Mouse (Mus musculus) heart, adult 2 months (tissue): ENCODE results near the gene Tgfb2. TPM values are rescaled to one million over a fixed set of nuclear protein-coding genes. Genes with fewer than 3 reads are reported as not detected.

Experiments used
- DNase-seq, 2 experiments: peaks; one replicate each; pipeline ENCODE4 v3.0.0; 2021
- H3K27ac ChIP-seq: fragments of 200-600 bp; 2 replicates; pipeline ENCODE4 v1.8.1; 2022
- H3K27me3 ChIP-seq: fragments of 200-500 bp; 2 replicates; pipeline ENCODE4 v1.6.1; 2012; ENCODE audit warnings: mild to moderate bottlenecking, low read length, inconsistent platforms, mixed read lengths; ENCODE audit not compliant: control insufficient read depth, insufficient read depth
- H3K36me3 ChIP-seq: fragments of 200-500 bp; 2 replicates; pipeline ENCODE4 v1.6.1; 2012; ENCODE audit warnings: low read length, inconsistent platforms; ENCODE audit not compliant: control insufficient read depth, insufficient read depth
- H3K4me1 ChIP-seq: fragments of 200-500 bp; 2 replicates; pipeline ENCODE4 v1.6.1; 2011; ENCODE audit warnings: low read length; ENCODE audit not compliant: control insufficient read depth, insufficient read depth
- H3K4me3 ChIP-seq: fragments of 200-600 bp; 2 replicates; pipeline ENCODE4 v1.8.1; 2022
- H3K79me2 ChIP-seq: fragments of 200-500 bp; replicated peaks from 2 replicates; pipeline ENCODE4 v1.6.1; 2012; ENCODE audit warnings: mild to moderate bottlenecking, inconsistent platforms, low read length, moderate library complexity, mixed read lengths; ENCODE audit not compliant: control insufficient read depth, insufficient read depth
- H3K9ac ChIP-seq: fragments of 200-500 bp; 2 replicates; pipeline ENCODE4 v1.6.1; 2012; ENCODE audit warnings: low read depth, mild to moderate bottlenecking, control low read depth, inconsistent platforms, low read length, mixed read lengths
- CTCF ChIP-seq: fragments of 200-600 bp; IDR thresholded peaks from 2 replicates; pipeline ENCODE4 v1.8.1; 2022; ENCODE audit warnings: antibody characterized with exemption, mild to moderate bottlenecking, moderate library complexity
- EP300 ChIP-seq: fragments of 200-500 bp; IDR thresholded peaks from 2 replicates; pipeline ENCODE4 v1.6.1; 2011; ENCODE audit warnings: low read depth, low read length, control low read depth; ENCODE audit not compliant: insufficient read depth
- POLR2A ChIP-seq: fragments of 200-500 bp; IDR thresholded peaks from 2 replicates; pipeline ENCODE4 v1.6.1; 2011; ENCODE audit warnings: mild to moderate bottlenecking, low read depth, low read length, control low read depth; ENCODE audit not compliant: insufficient read depth
- WGBS: fragments of 180-500 bp; shearing (Covaris S2); methylation state at CpG from one replicate; pipeline ENCODE4 v1.1.7; 2018; 5-methylcytosine and 5-hydroxymethylcytosine counted together
- intact Hi-C: fragments of 180-260 bp; cut with DNase I; formaldehyde crosslinking; loops from one replicate; pipeline ENCODE4 v1.15.1; 2025
- polyA plus RNA-seq: library from polyadenylated mRNA; depleted of rRNA; stranded (reverse); fragments of >200 nt; gene quantifications from 2 replicates; pipeline ENCODE4 v1.2.3, GENCODE M21; 2012
- total RNA-seq, 2 experiments: library from RNA; stranded (reverse); gene quantifications; 2 replicates each; pipeline ENCODE4 v1.2.3; 2021

Gene Tgfb2
- total and polyA plus RNA-seq, 3 experiments = 1.5 to 5.1 (median 4.6) TPM

GRCm38 (mm10) chr1:186618285-186618684, 87.5 kb downstream of the Tgfb2 start:
- no peak for TF ChIP-seq EP300
- TF ChIP-seq POLR2A = no peak
- TF ChIP-seq CTCF = no peak
- WGBS = 72% methylated on average over 6 of the region's 6 CpGs
- Histone ChIP-seq H3K27ac (no peak overlapping the region; the same call in 1 of the 2 replicates), H3K36me3 (no peaks in the 10 kb centered on the region), H3K4me1 (peaks cover 2% of the 10 kb centered on the region), H3K79me2 (no peaks in the 10 kb centered on the region), H3K4me3 (no peak overlapping the region), H3K27me3 (no peaks in the 10 kb centered on the region), H3K9ac (no peak overlapping the region)
- intact Hi-C loops = no loop called here
- DNase-seq = peak; percentile 27 to 34

GRCm38 (mm10) chr1:186611371-186611770, 94.4 kb downstream of the Tgfb2 start:
- intact Hi-C loops = loop anchor here (5.0 kb wide), 1 partner anchor 91 kb away; no protein-coding TSS in a partner anchor
- Histone ChIP-seq H3K4me3 (no peak overlapping the region), H3K27ac (no peak overlapping the region), H3K36me3 (peaks cover 11% of the 10 kb centered on the region), H3K27me3 (no peaks in the 10 kb centered on the region), H3K9ac (no peak overlapping the region), H3K79me2 (no peaks in the 10 kb centered on the region), H3K4me1 (peaks cover 10% of the 10 kb centered on the region)
- WGBS = 95% methylated on average over 2 of the region's 2 CpGs
- no peak for DNase-seq
- TF ChIP-seq CTCF (no peak), POLR2A (no peak), EP300 (no peak)

GRCm38 (mm10) chr1:186610481-186610880, 95.3 kb downstream of the Tgfb2 start:
- Histone ChIP-seq H3K9ac (peak overlapping the region; percentile 46), H3K27me3 (no peaks in the 10 kb centered on the region), H3K79me2 (no peaks in the 10 kb centered on the region), H3K4me3 (no peak overlapping the region), H3K4me1 (peaks cover 11% of the 10 kb centered on the region), H3K27ac (peak overlapping the region; percentile 62), H3K36me3 (peaks cover 13% of the 10 kb centered on the region)
- no peak for TF ChIP-seq EP300
- no peak for TF ChIP-seq CTCF
- WGBS = 82% methylated on average over 5 of the region's 5 CpGs
- intact Hi-C loops = loop anchor here (5.0 kb wide), 1 partner anchor 92 kb away; no protein-coding TSS in a partner anchor
- DNase-seq = no peak

GRCm38 (mm10) chr1:186609793-186610233, 96.0 kb downstream of the Tgfb2 start:
- WGBS = 6% methylated on average over 9 of the region's 10 CpGs
- peak; percentile 39 to 62 for DNase-seq
- intact Hi-C loops = loop anchor here (5.0 kb wide), 1 partner anchor 92 kb away; no protein-coding TSS in a partner anchor
- peak overlapping the region; percentile 46 for H3K9ac ChIP-seq
- H3K4me3 ChIP-seq = no peak overlapping the region
- TF ChIP-seq POLR2A = peak; percentile 41; the same call in 1 of the 2 replicates
- TF ChIP-seq CTCF = no peak
- H3K27me3 ChIP-seq = no peaks in the 10 kb centered on the region
- H3K79me2 ChIP-seq = no peaks in the 10 kb centered on the region
- H3K36me3 ChIP-seq = peaks cover 13% of the 10 kb centered on the region
- H3K4me1 ChIP-seq = peaks cover 11% of the 10 kb centered on the region
- peak overlapping the region; percentile 62 for H3K27ac ChIP-seq

- H3K4me3 ChIP-seq = no peak overlapping the region
- H3K79me2 ChIP-seq = no peaks in the 10 kb centered on the region
- peaks cover 11% of the 10 kb centered on the region for H3K4me1 ChIP-seq
- no peak for DNase-seq
- no peaks in the 10 kb centered on the region for H3K27me3 ChIP-seq
- intact Hi-C loops = no loop called here
- H3K36me3 ChIP-seq = peaks cover 13% of the 10 kb centered on the region
- WGBS = 79% methylated on average over 3 of the region's 3 CpGs
- H3K9ac ChIP-seq = no peak overlapping the region
- no peak for TF ChIP-seq CTCF
- TF ChIP-seq POLR2A = no peak
- no peak for TF ChIP-seq EP300
- no peak overlapping the region for H3K27ac ChIP-seq
Observed at GRCm38 (mm10) chr1:186608116-186608515, 97.7 kb downstream of the Tgfb2 start.

GRCm38 (mm10) chr1:186605635-186606034, 100.2 kb downstream of the Tgfb2 start:
- 60% methylated on average over 2 of the region's 2 CpGs for WGBS
- Histone ChIP-seq H3K4me1 (peaks cover 11% of the 10 kb centered on the region), H3K36me3 (peaks cover 13% of the 10 kb centered on the region), H3K27me3 (no peaks in the 10 kb centered on the region), H3K4me3 (no peak overlapping the region), H3K27ac (no peak overlapping the region; the same call in 1 of the 2 replicates), H3K9ac (no peak overlapping the region), H3K79me2 (no peaks in the 10 kb centered on the region)
- TF ChIP-seq EP300 (no peak), POLR2A (no peak), CTCF (no peak)
- intact Hi-C loops = no loop called here
- no peak for DNase-seq
